Mouse (Mus musculus): ENCODE measurements around the gene Cbln1.
A peak's percentile ranks its signal among the peaks of the same experiment; 100 is the strongest.

Gene Cbln1

DNA sequence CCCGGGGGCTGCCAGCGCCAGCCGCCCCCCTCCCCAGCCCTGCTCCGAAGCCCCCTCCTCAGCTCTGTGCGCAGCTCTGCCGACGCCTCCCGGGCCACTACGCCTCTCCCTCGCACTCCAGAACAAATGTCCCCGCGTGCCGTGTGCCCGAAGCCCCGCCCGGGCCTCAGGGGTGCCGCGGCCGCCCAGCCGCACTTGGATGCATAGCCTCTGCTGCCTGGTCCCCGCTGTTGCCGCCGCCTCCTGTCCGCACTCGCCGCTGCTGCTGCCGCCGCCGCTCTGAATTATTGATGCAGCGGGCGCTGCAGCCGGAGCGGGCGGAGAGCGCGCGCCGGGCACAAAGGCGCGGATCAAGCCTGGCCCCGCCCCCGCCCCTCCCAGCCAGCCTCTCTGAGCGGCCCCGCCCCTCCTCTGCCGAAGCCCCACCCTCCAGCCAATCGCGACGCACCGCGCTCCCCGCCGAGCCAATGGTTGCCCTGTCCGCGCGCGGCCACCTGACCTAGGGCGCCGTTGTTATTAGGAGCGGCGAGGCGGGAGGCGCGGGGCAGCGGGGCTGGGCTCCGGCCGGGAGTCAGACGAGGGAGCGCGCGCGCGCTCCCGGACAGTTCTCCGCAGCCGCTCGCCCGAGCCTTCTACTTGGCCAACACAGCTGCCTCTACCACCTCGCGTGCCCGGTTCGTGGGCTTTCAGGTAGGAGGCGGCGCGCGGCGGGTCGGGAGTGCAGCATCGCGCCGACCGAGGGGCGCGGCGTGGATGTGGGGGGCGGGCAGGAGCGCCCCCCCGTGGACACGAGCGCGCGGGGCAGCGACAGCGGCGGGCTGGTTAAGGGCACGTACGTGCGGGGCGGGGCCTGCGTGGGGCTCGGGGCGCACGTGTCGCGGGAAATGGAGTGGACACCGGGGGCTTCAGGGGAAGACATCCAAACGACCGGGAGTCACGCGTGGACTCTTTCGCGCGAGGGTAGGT lies at the start of gene Cbln1:
Gene Cbln1, minus strand, starts transcription at position 339 of the 966 bp plus-strand sequence.
- peak; percentile 74 to 85 for DNase-seq (ENCODE audit: low spot score in 2 of 2)

DNA sequence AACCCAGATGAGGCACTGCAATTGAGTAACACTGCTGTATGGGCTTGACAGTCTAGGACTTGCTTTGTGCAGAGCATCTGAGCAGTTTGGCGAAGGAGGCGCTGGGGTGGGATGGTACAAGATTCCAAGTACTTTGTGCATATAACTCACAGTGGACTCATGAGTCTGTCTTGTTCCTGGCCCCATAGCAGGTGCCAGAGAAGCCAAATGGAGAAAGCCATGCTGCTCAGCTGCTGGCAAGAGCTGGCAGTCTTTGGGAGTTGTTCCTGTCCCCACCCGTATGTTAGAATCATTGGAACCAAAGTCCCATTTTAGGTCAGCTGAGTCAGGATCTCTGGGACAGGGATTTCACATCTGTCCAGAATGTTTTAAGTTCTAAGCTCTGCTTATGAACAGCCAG lies 44.7 kb upstream of the Cbln1 start:
- DNase-seq (ENCODE audit: low spot score in 2 of 2), result no peak

DNA sequence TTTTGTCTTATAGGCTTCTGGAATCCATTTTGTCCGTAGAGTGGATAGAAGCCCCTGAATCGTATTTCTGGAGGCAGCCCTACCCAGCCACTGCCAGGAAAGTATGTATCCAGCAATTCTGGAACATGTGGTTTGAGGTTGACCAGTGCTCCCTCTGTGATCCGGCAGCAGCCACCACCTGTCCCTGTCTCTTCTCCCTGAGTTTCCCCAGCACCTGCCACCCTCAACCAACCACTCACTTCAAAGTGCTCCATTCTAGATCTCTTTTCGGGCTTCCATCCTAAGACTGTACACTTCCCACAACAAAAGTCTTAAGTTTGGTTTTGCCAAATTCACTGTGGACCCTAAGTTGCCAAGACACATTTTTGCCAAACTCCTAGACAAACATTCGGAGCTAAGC lies 41.4 kb upstream of the Cbln1 start:
- DNase-seq (ENCODE audit: low spot score in 2 of 2), result no peak

DNA sequence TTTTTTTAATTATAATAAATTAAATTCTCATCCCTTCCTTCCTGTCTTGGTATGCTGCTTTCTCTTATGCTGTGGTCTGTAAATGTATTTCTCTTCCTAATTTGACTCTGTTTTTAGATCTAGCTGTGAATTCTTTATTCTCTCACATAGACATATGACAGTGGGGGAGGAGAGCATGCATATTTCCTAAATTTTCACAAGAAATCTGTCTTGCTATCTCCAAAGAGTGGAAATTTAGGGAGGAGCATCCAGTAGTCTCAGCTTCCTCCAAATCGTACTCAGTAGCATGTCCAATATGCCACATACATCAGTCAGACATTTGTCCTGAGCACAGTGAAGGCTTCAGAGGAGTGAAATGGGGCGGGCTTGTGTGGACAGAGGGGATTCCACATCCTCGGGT lies 40.9 kb upstream of the Cbln1 start:
- DNase-seq (ENCODE audit: low spot score in 2 of 2), result no peak

DNA sequence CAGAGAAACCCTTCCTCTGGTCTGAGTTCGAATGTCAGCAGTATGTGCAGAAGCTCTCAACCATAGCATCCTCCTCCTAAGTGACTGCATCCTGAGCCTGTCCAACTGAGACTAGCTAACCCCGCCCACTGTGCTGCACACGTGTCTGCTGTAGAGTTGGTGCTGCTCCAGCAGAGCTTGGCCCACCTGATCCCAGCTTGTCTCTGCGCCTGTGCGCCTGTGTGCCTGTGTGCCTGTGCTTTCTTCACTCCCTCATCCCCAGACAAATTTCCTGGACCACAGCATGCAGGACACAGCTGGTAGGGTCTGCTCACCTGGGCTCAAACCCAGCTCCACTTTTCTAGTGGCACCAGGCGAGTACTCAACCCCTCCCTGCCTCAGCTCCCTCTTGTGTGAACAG lies 40.2 kb upstream of the Cbln1 start:
- peak in 1 of 2 experiments; percentile 14 for DNase-seq (ENCODE audit: low spot score in 2 of 2)

GRCm38 (mm10) chr8:87507046-87507445 lies 34.6 kb upstream of the Cbln1 start:
- no peak for DNase-seq (ENCODE audit: low spot score in 2 of 2)

GRCm38 (mm10) chr8:87504441-87504840 lies 32.0 kb upstream of the Cbln1 start:
- no peak for DNase-seq (ENCODE audit: low spot score in 2 of 2)

DNA sequence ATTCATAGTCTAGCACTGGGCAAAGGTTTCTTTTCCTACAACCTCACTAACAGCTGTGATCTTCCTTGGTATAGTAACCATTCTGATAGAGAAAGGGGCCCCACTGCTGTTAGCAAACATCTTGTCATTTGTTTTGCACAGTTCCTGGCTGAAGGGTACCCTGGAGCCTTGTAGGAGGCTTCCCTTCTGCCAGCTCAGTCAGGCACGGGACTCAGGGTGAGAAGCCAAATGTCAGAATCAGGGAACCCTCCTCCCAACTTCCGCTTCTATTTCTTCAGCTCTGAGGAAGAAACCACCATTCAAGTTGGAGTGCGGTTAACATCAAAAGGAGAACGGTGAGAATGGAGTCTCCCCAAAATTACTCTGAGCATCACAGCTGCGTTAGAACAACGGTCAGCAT lies 30.3 kb upstream of the Cbln1 start:
- DNase-seq (ENCODE audit: low spot score in 2 of 2), result no peak

- no peak for DNase-seq (ENCODE audit: low spot score in 2 of 2)
These were observed 25.2 kb upstream of the Cbln1 start for GRCm38 (mm10) chr8:87497641-87498040.

GRCm38 (mm10) chr8:87496511-87496910 lies 24.1 kb upstream of the Cbln1 start:
- DNase-seq (ENCODE audit: low spot score in 2 of 2), result no peak

DNA sequence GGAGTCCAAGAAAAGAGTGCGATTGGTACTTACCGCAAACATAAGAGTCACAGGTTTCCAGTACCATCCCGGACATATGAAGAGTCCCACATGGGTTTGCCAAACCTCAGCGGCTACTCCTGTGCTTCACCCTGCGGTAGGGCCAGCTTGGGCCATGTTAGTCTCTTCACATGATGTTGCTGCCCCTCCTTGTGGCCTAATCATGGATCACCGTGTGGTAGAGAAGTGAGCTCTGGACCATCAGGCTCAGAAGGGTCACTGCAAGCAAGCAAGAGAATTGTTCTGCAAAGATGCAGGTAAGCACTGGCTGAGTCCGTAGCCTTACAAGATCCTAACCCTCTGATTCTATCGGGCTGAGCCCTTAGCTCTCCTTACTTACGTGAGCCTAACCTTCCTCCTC lies 22.5 kb upstream of the Cbln1 start:
- DNase-seq (ENCODE audit: low spot score in 2 of 2), result no peak

DNA sequence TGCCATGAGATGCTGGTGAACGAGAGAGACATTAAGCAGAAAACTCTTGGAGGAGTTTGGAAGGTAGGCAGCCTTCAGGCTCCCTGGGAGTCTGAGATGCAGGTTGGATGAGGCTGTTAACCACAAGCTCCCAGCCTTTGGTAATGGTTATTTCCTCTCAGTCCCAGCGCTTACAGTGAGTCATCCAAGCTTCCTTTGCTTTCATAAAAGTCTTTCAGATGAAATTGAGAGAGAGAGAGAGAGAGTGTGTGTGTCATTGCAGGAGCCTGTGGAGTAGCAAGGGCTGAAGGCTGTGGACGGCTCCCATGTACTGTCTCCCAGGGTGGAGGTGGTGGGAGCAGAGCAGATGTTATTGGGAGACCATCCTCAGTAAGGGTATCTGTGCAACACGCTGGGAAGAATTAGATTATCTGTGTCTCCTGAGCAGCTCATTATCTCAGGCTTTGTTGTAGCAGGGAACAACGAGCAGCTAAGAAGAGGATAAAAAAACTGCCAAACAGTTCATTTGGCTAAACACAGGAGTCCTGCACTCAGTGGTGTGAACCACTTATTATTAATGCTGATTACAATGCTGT lies 17.5 kb upstream of the Cbln1 start:
- no peak for DNase-seq (ENCODE audit: low spot score in 2 of 2)

GRCm38 (mm10) chr8:87481396-87481795 lies 9.0 kb upstream of the Cbln1 start:
- DNase-seq (ENCODE audit: low spot score in 2 of 2), result no peak

- DNase-seq (ENCODE audit: low spot score in 2 of 2), result no peak
These were observed 5.8 kb upstream of the Cbln1 start for GRCm38 (mm10) chr8:87478221-87478620.

DNA sequence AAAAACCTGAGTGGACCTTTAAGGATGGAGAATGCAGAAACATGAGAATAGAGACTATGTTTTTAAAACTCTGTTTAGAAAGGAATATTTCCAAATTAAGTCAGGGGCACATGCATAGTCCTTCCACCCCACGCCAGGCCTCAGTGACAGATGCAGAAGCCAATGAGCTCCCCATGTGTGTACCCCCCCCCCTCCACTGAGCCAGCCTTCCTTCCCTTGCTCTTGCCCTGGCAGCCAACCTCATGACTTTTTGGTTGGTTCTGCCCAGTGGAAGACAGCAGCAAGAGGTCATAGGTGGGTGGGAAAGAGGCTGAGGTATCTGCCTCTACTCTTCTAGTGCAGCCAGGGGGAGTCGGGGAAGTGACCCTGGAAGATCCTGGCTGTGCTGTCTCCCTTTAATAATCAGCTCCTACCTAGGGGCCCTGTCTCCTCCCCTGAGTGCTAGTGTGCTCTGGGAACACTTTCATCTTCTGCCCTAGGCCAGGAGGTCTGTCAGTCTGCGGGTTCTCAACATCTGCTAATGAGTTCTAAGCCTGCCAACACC lies 4.8 kb upstream of the Cbln1 start:
- DNase-seq (ENCODE audit: low spot score in 2 of 2), result no peak

DNA sequence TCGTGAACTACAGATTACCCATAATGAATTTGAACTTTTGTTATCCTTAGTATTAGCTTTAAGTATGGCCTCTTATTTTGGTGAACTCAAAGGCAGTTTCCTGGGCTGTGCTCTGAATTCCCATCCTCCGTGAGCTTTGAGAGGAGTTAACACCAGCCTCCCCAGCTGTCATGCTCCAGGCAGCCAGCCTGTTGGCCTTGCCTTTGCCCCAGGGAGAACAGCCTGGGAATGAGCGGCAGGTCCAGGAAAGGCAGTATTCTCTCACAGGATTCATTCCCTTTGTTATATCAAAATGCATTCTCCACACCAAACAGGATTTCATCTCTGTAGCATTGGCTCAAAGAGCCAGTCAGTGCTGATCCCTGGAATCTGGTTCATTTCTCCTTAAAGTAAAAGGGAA lies 3.1 kb upstream of the Cbln1 start:
- no peak for DNase-seq (ENCODE audit: low spot score in 2 of 2)

DNA sequence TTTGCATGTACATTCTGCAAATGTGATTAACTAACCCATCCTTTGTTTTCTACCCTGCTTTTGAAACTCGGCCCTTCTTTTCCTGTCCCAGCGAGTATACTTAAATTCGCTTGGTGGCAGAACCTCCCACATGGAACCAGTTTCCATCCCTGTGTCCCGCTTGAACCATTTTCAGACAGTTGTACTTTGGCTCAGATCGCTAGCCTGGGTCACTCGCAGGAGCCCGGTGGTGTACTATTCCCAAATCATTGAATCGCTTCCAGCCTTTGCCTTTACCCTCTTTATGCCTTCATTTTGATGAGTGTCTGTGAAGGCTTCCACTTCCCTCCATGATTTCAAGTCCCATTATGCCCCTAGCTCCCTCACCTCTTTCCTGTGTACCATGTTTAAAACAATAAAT lies 2.0 kb upstream of the Cbln1 start:
- no peak for DNase-seq (ENCODE audit: low spot score in 2 of 2)

DNA sequence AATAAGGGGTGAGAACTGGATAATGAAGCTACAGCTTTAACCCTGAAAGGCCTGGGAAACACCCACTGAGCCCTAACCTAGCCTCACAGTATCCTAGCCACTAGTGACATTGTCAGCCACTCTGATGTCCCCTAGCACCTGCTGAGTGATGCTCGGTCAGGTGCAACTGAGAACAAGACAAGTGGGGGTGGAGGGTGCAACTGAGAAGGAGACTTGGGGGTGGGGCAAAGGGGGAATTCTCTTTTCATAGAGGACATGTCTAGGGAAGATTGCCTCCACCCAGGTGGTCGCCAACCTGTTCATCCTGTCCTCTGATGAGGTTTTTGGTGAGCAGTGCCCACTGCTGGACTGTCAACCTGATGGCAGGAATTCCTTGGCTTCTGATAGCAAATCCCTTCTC lies 1.5 kb upstream of the Cbln1 start:
- no peak for DNase-seq (ENCODE audit: low spot score in 2 of 2)

DNA sequence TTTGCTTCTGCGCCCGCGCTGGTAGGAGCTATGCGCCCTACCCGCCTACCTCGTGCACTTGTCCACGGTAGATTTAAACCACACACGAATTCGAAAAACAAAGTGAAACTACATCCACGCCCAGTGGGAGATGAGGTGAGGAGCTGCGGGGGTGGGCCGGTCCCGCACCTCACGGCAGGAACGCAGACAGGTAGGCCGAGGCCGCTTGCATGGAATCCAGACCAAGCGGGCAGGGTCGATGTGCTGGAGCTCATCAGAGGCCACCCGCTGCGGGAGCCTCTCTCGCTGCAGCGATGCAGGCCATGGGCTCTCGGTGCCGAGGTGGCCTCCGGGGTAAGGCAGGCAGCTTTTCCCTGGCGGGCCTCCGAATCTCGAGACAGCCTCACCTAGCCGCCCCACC lies 905 bp upstream of the Cbln1 start:
- peak in 1 of 2 experiments; percentile 18 for DNase-seq (ENCODE audit: low spot score in 2 of 2)

DNA sequence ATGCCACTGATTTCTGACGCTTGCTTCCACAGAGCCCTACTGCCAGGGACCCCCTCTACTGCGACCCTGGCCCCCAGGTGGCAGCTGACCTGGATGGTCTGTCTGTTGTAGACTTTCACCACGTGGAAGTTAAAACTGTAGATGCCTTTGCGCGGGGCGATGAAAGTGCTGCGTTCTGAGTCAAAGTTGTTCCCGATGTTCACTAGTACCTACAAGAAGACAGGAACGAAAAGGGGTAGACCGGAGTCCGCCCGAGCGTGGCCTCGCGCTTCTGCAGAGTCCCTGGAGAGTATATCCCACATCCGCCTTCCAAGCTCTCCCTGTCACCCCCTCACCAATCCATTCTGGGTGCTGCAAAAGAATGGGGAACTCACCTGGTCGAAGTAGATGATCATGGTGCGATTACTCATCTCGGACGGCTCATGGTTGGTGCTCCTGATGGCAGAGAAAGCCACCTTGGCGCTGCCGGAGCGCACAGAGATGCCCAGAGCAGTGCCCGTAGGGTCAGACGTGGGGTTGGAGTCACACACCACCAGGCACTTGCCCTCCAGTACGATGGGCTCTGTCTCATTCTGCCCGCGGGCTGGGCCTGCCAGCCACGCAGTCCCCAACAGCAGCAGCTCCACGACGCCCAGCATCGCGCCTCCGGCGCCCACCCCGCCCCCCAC lies 672 bp downstream of the Cbln1 start:
- no peak for DNase-seq (ENCODE audit: low spot score in 2 of 2)

DNA sequence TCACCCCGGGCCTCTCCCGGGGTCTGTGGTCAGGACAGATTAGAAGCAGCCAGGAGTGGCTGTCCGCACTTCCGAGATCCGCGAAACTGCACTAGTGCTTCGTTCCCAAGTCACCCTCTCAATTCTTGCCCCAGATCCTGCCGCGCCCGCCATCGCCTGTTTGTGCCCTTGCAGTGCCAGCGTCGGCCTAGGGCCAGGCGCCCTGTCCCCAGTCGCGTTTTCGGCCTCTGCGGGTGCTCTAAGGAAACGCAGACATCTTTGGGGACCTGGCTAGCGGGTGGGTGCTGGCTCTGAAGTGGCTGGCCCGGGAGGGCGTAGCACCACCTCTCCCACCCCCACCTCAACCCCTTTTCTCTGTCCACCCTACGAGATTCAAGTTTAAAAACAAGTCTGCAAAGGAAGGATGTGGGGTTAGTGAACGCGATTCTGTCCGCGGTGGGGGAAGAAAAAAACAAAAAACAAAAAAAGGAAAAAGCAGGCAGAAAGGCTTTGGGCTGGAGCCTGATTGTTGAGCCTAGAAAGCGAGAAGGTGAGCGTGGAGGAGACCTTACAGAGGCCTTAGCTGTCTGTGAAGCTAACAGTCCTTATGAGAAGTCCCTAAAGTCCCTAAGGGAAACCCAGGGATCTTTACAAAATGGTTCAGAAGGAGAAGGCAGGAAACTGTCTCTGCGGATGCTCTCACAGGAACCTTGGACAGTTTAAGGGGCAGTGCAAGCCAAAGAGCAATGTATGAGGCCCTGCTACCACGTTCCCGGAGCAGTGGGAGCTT lies 1.4 kb downstream of the Cbln1 start:
- DNase-seq (ENCODE audit: low spot score in 2 of 2), result no peak

All from frontal cortex, postnatal 10 days (tissue).